In genomic region chr5:73946164-73946563, GRCm38 (mm10) we compare ENCODE assay signal across 23 mouse cellular contexts.
DNase-seq lines count a peak whose midpoint lies in the region; ATAC-seq and TF ChIP-seq lines count a peak whose summit lies in the region.
"Had no signal": no experiment of that assay in that cellular context is flagged by ENCODE, and none has a peak within 500 bp of the region (broad histone marks: within the 10 kb centered on the region; RNA-seq: fewer than 3 reads in every experiment).

No protein-coding gene starts in this region.

- peak overlapping the region; percentile 45 for H3K4me3 ChIP-seq in ES-Bruce4 (ENCODE audit: low read depth, low read length)
- no peak overlapping the region for H3K4me3 ChIP-seq in forebrain, embryonic 13.5 days
- H3K4me3 ChIP-seq: embryonic facial prominence, embryonic 12.5 days; heart, adult 2 months; heart, embryonic 12.5 days; hindbrain, embryonic 12.5 days had no signal

- no peak for ATAC-seq in forebrain, embryonic 13.5 days
- ATAC-seq: forebrain, embryonic 16.5 days; hindbrain, embryonic 16.5 days; Patski had no signal

- H3K9me3 ChIP-seq in ES-Bruce4 (replicated peaks; ENCODE audit: control insufficient read depth, insufficient read depth, low read length, poor library complexity, severe bottlenecking), result peaks cover 21% of the 10 kb centered on the region
- H3K9me3 ChIP-seq in forebrain, embryonic 13.5 days (replicated peaks), result no peaks in the 10 kb centered on the region
- H3K9me3 ChIP-seq: embryonic facial prominence, embryonic 12.5 days; heart, embryonic 12.5 days; hindbrain, embryonic 12.5 days had no signal

- H3K27ac ChIP-seq in ES-Bruce4 (ENCODE audit: insufficient read depth, low read length), result peak overlapping the region; percentile 61
- no peak overlapping the region for H3K27ac ChIP-seq in forebrain, embryonic 13.5 days
- H3K27ac ChIP-seq: embryonic facial prominence, embryonic 12.5 days; heart, adult 2 months; hindbrain, embryonic 12.5 days had no signal

- no peak overlapping the region for H3K9ac ChIP-seq in ES-Bruce4 (ENCODE audit: low read depth, poor library complexity, severe bottlenecking)
- H3K9ac ChIP-seq in forebrain, embryonic 13.5 days, result no peak overlapping the region
- H3K9ac ChIP-seq: embryonic facial prominence, embryonic 12.5 days; heart, embryonic 12.5 days; hindbrain, embryonic 12.5 days had no signal

- no peak for TF ChIP-seq CTCF in ES-Bruce4 (IDR thresholded peaks at IDR 0.05; ENCODE audit: low read depth, low read length)

- H3K4me1 ChIP-seq in ES-Bruce4 (ENCODE audit: control insufficient read depth, insufficient read depth, low read length), result no peaks in the 10 kb centered on the region
- H3K4me1 ChIP-seq in forebrain, embryonic 13.5 days, result peaks cover 14% of the 10 kb centered on the region
- H3K4me1 ChIP-seq: heart, embryonic 12.5 days had no signal

- H3K4me2 ChIP-seq in forebrain, embryonic 13.5 days, result no peak overlapping the region
- H3K4me2 ChIP-seq: embryonic facial prominence, embryonic 12.5 days; heart, embryonic 12.5 days; hindbrain, embryonic 12.5 days had no signal

- no peaks in the 10 kb centered on the region for H3K27me3 ChIP-seq in ES-Bruce4 (ENCODE audit: control insufficient read depth, insufficient read depth, low read length, poor library complexity, severe bottlenecking)
- no peaks in the 10 kb centered on the region for H3K27me3 ChIP-seq in forebrain, embryonic 13.5 days
- H3K27me3 ChIP-seq: embryonic facial prominence, embryonic 12.5 days; heart, embryonic 12.5 days; hindbrain, embryonic 12.5 days; Patski had no signal

- no peak for TF ChIP-seq POLR2A in ES-Bruce4 (IDR thresholded peaks at IDR 0.05; ENCODE audit: insufficient read depth, low read length)

- 86% methylated on average over 6 of the region's 6 CpGs for WGBS in forebrain, embryonic 13.5 days

- peaks cover 9% of the 10 kb centered on the region for H3K36me3 ChIP-seq in ES-Bruce4 (ENCODE audit: control insufficient read depth, insufficient read depth, low read length, poor library complexity, severe bottlenecking)
- no peaks in the 10 kb centered on the region for H3K36me3 ChIP-seq in forebrain, embryonic 13.5 days (ENCODE audit: poor library complexity, severe bottlenecking)
- H3K36me3 ChIP-seq: embryonic facial prominence, embryonic 12.5 days; heart, embryonic 12.5 days; hindbrain, embryonic 12.5 days had no signal

- no peak for TF ChIP-seq EP300 in ES-Bruce4 (IDR thresholded peaks at IDR 0.05; ENCODE audit: insufficient read depth, low read depth, low read length)

- DNase-seq in 3134 (ENCODE audit: extremely low read depth, insufficient read length, low spot score) (peak; percentile 51), 416B (ENCODE audit: low read depth) (peak; percentile 17), NIH3T3 (ENCODE audit: low read depth) (peak; percentile 15)
- no peak for DNase-seq in layer of hippocampus, adult 9-11 months
- DNase-seq in lung, adult 18-20 months, result no peak
- no peak for DNase-seq in cerebellum, postnatal 10 days
- DNase-seq: adrenal gland, postnatal 10 days; cerebellum, adult 11 months; cerebellum, adult 8-10 months; cerebellum, postnatal 25 days; gastrocnemius, postnatal 10 days; heart, adult 2 months; heart, postnatal 36 days; kidney, adult 11 months; kidney, adult 9 months had no signal

Comparison
In these comparisons a context has a peak if more than half of its experiments do, and no peak if none do; other contexts are left out.
1. DNase-seq: peak in 3134 (single experiment), 416B (single experiment) and NIH3T3 (single experiment); none in layer of hippocampus, adult 9-11 months (single experiment), lung, adult 18-20 months (0 of 2) and cerebellum, postnatal 10 days (0 of 2).